Comparison of ENCODE assay signal across 9 mouse cellular contexts in genomic region chr6:94408996-94409395, GRCm38 (mm10).
"Had no signal": no experiment of that assay in that cellular context is flagged by ENCODE, and none has a peak within 500 bp of the region (broad histone marks: within the 10 kb centered on the region; RNA-seq: fewer than 3 reads in every experiment).

No protein-coding gene starts in this region.

- ATAC-seq: lung, postnatal 0 days had no signal

- DNase-seq: kidney, postnatal 10 days; kidney, postnatal 4 days; lung, adult 2 months; lung, postnatal 4 days; midbrain, embryonic 14.5 days; right cerebral cortex, postnatal 4 days; thymus, adult 2 months; thymus, postnatal 25 days had no signal
